Mouse (Mus musculus): ENCODE results near the gene Clec10a. TPM values are rescaled to one million over a fixed set of nuclear protein-coding genes. Genes with fewer than 3 reads are reported as not detected.

The Clec10a gene
- polyA plus RNA-seq, 1 experiment from 2014 or later: 1.3 TPM

- Histone ChIP-seq H3K9me3 (no peaks in the 10 kb centered on the region), H3K4me2 (no peak overlapping the region), H3K36me3 (no peaks in the 10 kb centered on the region), H3K9ac (no peak overlapping the region), H3K27me3 (no peaks in the 10 kb centered on the region), H3K4me1 (peaks cover 6% of the 10 kb centered on the region), H3K4me3 (no peak overlapping the region), H3K27ac (no peak overlapping the region)
- 81% methylated on average over 28 of the region's 28 CpGs for WGBS
- no peak for ATAC-seq (ENCODE audit: insufficient number of reproducible peaks, insufficient read depth, low FRiP score, low TSS enrichment, low read depth)
Observed at GRCm38 (mm10) chr11:70189319-70190134, 33.5 kb downstream of the Clec10a start.

- 81% methylated on average over 6 of the region's 6 CpGs for WGBS
- Histone ChIP-seq H3K4me1 (peaks cover 6% of the 10 kb centered on the region), H3K9ac (no peak overlapping the region), H3K27ac (no peak overlapping the region), H3K36me3 (no peaks in the 10 kb centered on the region), H3K4me2 (no peak overlapping the region), H3K4me3 (no peak overlapping the region), H3K9me3 (no peaks in the 10 kb centered on the region), H3K27me3 (no peaks in the 10 kb centered on the region)
- ATAC-seq (ENCODE audit: insufficient number of reproducible peaks, insufficient read depth, low FRiP score, low TSS enrichment, low read depth): no peak
Observed at GRCm38 (mm10) chr11:70191188-70191587, 35.2 kb downstream of the Clec10a start.

- Histone ChIP-seq H3K27me3 (no peaks in the 10 kb centered on the region), H3K9me3 (no peaks in the 10 kb centered on the region), H3K4me1 (peaks cover 6% of the 10 kb centered on the region), H3K36me3 (no peaks in the 10 kb centered on the region), H3K4me3 (no peak overlapping the region), H3K4me2 (no peak overlapping the region), H3K9ac (no peak overlapping the region), H3K27ac (no peak overlapping the region)
- 72% methylated on average over 4 of the region's 4 CpGs for WGBS
- no peak for ATAC-seq (ENCODE audit: insufficient number of reproducible peaks, insufficient read depth, low FRiP score, low TSS enrichment, low read depth)
Observed at GRCm38 (mm10) chr11:70192157-70192556, 36.2 kb downstream of the Clec10a start.

GRCm38 (mm10) chr11:70193354-70194285 lies 37.6 kb downstream of the Clec10a start:
- WGBS: 43% methylated on average over 11 of the region's 11 CpGs
- Histone ChIP-seq H3K36me3 (no peaks in the 10 kb centered on the region), H3K4me2 (no peak overlapping the region), H3K4me3 (no peak overlapping the region), H3K27ac (no peak overlapping the region), H3K9me3 (no peaks in the 10 kb centered on the region), H3K9ac (no peak overlapping the region), H3K4me1 (peaks cover 9% of the 10 kb centered on the region), H3K27me3 (no peaks in the 10 kb centered on the region)
- no peak for ATAC-seq (ENCODE audit: insufficient number of reproducible peaks, insufficient read depth, low FRiP score, low TSS enrichment, low read depth)

GRCm38 (mm10) chr11:70198332-70198731 lies 42.3 kb downstream of the Clec10a start:
- Histone ChIP-seq H3K4me1 (peaks cover 17% of the 10 kb centered on the region), H3K36me3 (no peaks in the 10 kb centered on the region), H3K4me2 (no peak overlapping the region), H3K27me3 (no peaks in the 10 kb centered on the region), H3K9me3 (no peaks in the 10 kb centered on the region), H3K9ac (no peak overlapping the region), H3K4me3 (no peak overlapping the region), H3K27ac (no peak overlapping the region)
- ATAC-seq (ENCODE audit: insufficient number of reproducible peaks, insufficient read depth, low FRiP score, low TSS enrichment, low read depth): no peak
- WGBS: 86% methylated on average over 3 of the region's 3 CpGs

GRCm38 (mm10) chr11:70199107-70199506 lies 43.1 kb downstream of the Clec10a start:
- H3K9ac ChIP-seq: no peak overlapping the region
- peaks cover 11% of the 10 kb centered on the region; the same call in 1 of the 2 replicates for H3K4me1 ChIP-seq
- 76% methylated on average over 8 of the region's 8 CpGs for WGBS
- no peaks in the 10 kb centered on the region for H3K27me3 ChIP-seq
- ATAC-seq (ENCODE audit: insufficient number of reproducible peaks, insufficient read depth, low FRiP score, low TSS enrichment, low read depth): no peak
- no peak overlapping the region for H3K27ac ChIP-seq
- H3K36me3 ChIP-seq: no peaks in the 10 kb centered on the region
- H3K4me3 ChIP-seq: no peak overlapping the region
- no peaks in the 10 kb centered on the region for H3K9me3 ChIP-seq
- no peak overlapping the region for H3K4me2 ChIP-seq

GRCm38 (mm10) chr11:70200036-70200608 lies 44.1 kb downstream of the Clec10a start:
- H3K9ac ChIP-seq: no peak overlapping the region
- no peak overlapping the region for H3K4me3 ChIP-seq
- no peak overlapping the region for H3K27ac ChIP-seq
- H3K9me3 ChIP-seq: no peaks in the 10 kb centered on the region
- no peak overlapping the region for H3K4me2 ChIP-seq
- H3K36me3 ChIP-seq: no peaks in the 10 kb centered on the region
- H3K27me3 ChIP-seq: no peaks in the 10 kb centered on the region
- 80% methylated on average over 5 of the region's 5 CpGs for WGBS
- ATAC-seq (ENCODE audit: insufficient number of reproducible peaks, insufficient read depth, low FRiP score, low TSS enrichment, low read depth): no peak
- H3K4me1 ChIP-seq: 0 out of 2 replicates have a peak, but pooled peaks cover 11% of the 10 kb centered on the region

GRCm38 (mm10) chr11:70201691-70202090 lies 45.7 kb downstream of the Clec10a start:
- 36% methylated on average over 5 of the region's 5 CpGs for whole genome bisulfite sequencing
- no peak overlapping the region for H3K9ac ChIP-seq
- H3K4me1 ChIP-seq: 0 out of 2 replicates have a peak, but pooled peaks cover 11% of the 10 kb centered on the region
- no peak overlapping the region for H3K4me3 ChIP-seq
- H3K9me3 ChIP-seq: no peaks in the 10 kb centered on the region
- no peak for ATAC-seq (ENCODE audit: insufficient number of reproducible peaks, insufficient read depth, low FRiP score, low TSS enrichment, low read depth)
- H3K4me2 ChIP-seq: no peak overlapping the region
- no peak overlapping the region for H3K27ac ChIP-seq
- no peaks in the 10 kb centered on the region for H3K27me3 ChIP-seq
- no peaks in the 10 kb centered on the region for H3K36me3 ChIP-seq

GRCm38 (mm10) chr11:70206801-70207200 lies 50.8 kb downstream of the Clec10a start:
- 84% methylated on average over 2 of the region's 2 CpGs for WGBS
- no peak overlapping the region for H3K4me3 ChIP-seq
- no peak for ATAC-seq (ENCODE audit: insufficient number of reproducible peaks, insufficient read depth, low FRiP score, low TSS enrichment, low read depth)

GRCm38 (mm10) chr11:70207283-70207682 lies 51.3 kb downstream of the Clec10a start:
- H3K9ac ChIP-seq: no peak overlapping the region
- no peak for ATAC-seq (ENCODE audit: insufficient number of reproducible peaks, insufficient read depth, low FRiP score, low TSS enrichment, low read depth)
- H3K9me3 ChIP-seq: no peaks in the 10 kb centered on the region
- H3K4me1 ChIP-seq: no peaks in the 10 kb centered on the region
- no peak overlapping the region for H3K27ac ChIP-seq
- H3K36me3 ChIP-seq: no peaks in the 10 kb centered on the region
- no peak overlapping the region for H3K4me3 ChIP-seq
- H3K4me2 ChIP-seq: no peak overlapping the region
- WGBS: 79% methylated on average over 7 of the region's 7 CpGs
- peaks cover 9% of the 10 kb centered on the region for H3K27me3 ChIP-seq

More at GRCm38 (mm10) chr11:70206801-70207200, 50.8 kb downstream of the Clec10a start:
- Histone ChIP-seq H3K4me1 (no peaks in the 10 kb centered on the region), H3K9ac (no peak overlapping the region), H3K27me3 (peaks cover 5% of the 10 kb centered on the region), H3K4me2 (no peak overlapping the region), H3K36me3 (no peaks in the 10 kb centered on the region), H3K9me3 (no peaks in the 10 kb centered on the region), H3K27ac (no peak overlapping the region)

GRCm38 (mm10) chr11:70208778-70209388 lies 52.9 kb downstream of the Clec10a start:
- no peak overlapping the region for H3K27ac ChIP-seq
- peaks cover 3% of the 10 kb centered on the region for H3K4me1 ChIP-seq
- no peak overlapping the region for H3K4me3 ChIP-seq
- ATAC-seq (ENCODE audit: insufficient number of reproducible peaks, insufficient read depth, low FRiP score, low TSS enrichment, low read depth): no peak
- H3K9ac ChIP-seq: no peak overlapping the region
- no peak overlapping the region for H3K4me2 ChIP-seq
- no peaks in the 10 kb centered on the region for H3K9me3 ChIP-seq
- H3K27me3 ChIP-seq: peaks cover 25% of the 10 kb centered on the region
- H3K36me3 ChIP-seq: no peaks in the 10 kb centered on the region
- 74% methylated on average over 5 of the region's 5 CpGs for WGBS

All from embryonic facial prominence, embryonic 13.5 days (tissue).